Mouse (Mus musculus) megakaryocyte, adult 5-6 weeks (primary cell): Measurements from ENCODE around the gene Sco1. TPM values are rescaled to one million over a fixed set of nuclear protein-coding genes. Genes with fewer than 3 reads are reported as not detected.
A peak's percentile ranks its signal among the peaks of the same experiment; 100 is the strongest.
"Not testable (repeated sequence)": the region's sequence is repeated elsewhere in the genome, so short reads cannot be mapped to it uniquely, and the experiment has no call there.

Source experiments
- ATAC-seq: 2 replicates; pipeline ENCODE4 v1.8.0; 2016; ENCODE audit warnings: mild to moderate bottlenecking, inconsistent platforms; ENCODE audit not compliant: poor library complexity, severe bottlenecking
- total RNA-seq, 2 experiments: library from RNA; stranded (forward) in 1 of 2; stranded (reverse) in 1 of 2; fragments of 153-499, 151-499 nt in 1 of 2; fragments of 221-1000, 200-1000 nt in 1 of 2; gene quantifications; 2 replicates each; pipeline versions ENCODE4 v1.2.3 to v1.2.4; 2015 to 2017

Gene Sco1
- total RNA-seq, 2 experiments from 2014 or later = 5.5 to 19.1 TPM

DNA sequence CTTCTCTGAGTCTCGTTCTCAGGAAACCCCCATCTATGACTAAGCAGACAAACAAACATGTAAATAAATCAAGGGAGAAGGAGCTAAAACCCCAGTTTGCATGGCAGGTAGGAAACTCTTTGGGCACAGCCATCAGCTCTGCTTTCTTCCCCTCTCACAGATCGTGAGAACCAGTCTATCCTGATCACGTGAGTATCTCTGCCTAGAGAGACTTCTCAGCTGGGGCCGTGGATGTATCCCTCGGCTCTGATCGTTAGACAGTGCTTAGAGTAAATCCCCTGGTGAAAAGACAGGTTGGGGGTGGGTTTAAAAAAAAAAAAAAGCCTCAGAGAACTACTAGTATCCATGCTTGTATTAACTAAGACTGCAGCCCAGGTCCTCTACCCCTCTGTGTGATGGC is 30.8 kb downstream of the Sco1 start:
- ATAC-seq = no peak

DNA sequence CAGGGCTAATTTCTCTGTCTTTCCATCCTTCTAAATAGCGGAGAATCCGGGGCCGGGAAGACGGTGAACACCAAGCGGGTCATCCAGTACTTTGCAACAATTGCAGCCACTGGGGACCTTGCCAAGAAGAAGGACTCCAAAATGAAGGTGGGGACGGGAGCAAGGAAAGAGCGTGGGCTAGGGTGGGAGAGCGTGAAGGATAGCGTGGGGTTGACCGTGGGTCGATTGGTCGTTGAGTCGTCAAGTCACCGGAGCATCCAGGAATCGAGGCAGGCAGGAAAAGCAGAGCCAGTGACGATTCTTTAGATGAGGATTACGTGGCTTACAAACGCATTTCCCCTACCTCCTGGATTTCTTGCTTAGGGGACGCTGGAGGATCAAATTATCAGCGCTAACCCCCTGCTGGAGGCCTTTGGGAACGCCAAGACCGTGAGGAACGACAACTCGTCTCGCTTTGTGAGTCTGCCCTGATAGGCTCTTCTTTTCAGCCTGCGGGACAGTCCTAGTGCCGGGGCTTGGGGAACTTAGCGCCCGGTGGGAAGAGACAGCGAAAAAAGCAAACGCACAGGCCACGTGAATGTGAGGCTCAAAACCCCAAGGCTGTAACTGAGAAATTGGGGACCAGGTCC is 31.4 kb downstream of the Sco1 start:
- ATAC-seq = no peak

DNA sequence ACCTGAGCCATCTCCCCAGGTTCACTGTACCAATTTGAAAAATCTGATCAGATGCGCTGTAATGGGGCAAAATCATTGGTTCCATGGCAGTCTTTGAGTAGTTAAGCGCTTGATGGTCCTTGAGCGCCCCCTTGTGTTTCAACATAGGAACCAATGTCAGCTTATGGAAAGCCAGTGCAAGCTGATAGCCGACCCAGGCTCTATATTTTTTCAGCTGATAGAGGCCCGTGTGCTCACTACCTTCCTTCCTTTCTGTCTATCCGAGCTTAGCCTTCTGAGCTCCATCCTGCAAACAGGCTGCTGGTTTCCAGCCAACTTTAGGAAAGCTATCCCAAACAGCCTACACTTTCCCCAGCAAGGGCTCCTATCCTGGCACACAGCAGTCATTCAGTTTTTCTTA is 33.0 kb downstream of the Sco1 start:
- ATAC-seq = peak; percentile 92

DNA sequence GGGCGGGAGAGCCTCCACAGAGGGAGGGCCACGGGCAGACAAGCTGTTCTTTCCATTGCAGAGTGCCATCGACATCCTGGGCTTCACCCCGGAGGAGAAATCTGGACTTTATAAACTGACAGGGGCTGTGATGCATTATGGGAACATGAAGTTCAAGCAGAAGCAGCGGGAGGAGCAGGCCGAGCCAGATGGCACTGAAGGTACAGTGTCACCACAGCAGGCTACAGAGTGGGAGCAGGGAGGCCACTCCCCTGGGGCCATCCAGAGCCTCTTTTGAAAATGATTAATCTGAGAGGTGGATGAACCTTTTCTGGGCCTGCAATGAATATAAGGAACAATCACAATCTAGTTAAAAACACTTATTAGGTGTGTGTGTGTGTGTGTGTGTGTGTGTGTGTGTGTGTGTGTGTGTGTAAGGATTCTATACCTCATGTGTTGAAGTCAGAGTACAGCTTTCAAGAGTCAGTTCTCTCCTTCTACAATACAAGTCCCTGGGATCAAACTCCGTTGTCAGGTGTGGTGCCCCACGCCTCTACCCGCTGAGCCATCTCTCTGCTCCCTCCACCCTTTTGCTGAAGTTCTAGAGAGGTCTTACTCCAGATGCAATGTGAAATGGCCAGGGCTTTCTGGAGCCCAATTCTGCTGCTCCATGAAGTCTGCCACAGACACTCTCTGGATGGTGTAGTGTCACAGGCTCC is 34.1 kb downstream of the Sco1 start:
- ATAC-seq = no peak

DNA sequence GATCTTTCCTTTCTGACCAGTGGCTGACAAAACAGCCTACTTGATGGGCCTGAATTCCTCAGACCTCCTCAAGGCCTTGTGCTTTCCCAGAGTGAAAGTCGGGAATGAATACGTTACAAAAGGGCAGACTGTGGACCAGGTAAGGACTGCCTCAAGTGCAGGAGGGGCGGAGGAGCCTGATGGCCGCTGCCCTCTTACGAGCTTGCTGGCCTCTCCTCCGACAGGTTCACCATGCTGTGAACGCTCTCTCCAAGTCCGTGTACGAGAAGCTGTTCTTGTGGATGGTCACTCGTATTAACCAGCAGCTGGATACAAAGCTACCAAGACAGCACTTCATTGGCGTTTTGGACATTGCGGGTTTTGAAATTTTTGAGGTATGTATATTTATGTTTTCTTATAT is 34.8 kb downstream of the Sco1 start:
- ATAC-seq = no peak

DNA sequence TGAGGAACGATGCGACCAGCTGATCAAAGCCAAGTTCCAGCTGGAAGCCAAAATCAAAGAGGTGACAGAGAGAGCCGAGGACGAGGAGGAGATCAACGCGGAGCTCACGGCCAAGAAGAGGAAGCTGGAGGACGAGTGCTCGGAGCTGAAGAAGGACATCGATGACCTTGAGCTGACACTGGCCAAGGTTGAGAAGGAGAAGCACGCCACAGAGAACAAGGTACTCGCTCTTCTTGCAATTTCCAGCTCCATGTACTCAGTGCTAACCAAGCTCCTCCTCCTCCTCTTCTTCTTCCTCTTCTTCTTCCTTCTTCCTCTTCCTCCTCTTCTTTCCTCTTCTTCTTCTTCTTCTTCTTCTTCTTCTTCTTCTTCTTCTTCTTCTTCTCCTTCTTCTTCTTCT is 39.9 kb downstream of the Sco1 start:
- not testable (repeated sequence) for ATAC-seq

DNA sequence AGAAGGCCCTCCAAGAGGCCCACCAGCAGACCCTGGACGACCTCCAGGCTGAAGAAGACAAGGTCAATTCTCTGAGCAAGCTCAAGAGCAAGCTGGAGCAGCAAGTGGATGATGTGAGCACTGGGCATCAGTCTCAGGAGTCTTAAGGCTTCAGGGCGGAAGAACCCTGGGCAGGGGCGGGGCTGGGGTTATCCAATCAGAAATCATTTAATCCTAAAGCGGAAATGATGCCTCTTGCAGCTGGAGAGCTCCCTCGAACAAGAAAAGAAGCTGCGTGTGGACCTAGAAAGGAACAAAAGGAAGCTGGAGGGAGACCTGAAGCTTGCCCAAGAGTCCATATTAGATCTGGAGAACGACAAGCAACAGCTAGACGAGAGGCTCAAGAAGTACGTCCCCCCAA is 40.7 kb downstream of the Sco1 start:
- no peak for ATAC-seq

DNA sequence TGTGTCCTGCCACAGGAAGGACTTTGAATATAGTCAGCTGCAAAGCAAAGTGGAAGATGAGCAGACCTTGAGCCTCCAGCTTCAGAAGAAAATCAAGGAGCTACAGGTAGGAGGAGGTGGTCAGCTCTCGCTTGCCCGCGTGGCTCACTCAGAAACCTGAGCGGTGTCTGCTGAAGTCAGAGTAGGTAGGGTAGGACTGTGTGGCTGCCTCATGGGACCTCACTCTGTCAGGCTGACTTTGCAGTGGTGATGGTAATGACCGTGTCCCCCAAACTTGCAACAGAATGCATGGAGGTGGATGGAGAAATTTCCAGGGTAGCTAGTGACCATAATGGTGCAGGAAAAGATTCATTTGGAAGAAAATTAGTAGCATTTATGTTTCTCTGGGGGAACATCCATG is 41.2 kb downstream of the Sco1 start:
- no peak for ATAC-seq

DNA sequence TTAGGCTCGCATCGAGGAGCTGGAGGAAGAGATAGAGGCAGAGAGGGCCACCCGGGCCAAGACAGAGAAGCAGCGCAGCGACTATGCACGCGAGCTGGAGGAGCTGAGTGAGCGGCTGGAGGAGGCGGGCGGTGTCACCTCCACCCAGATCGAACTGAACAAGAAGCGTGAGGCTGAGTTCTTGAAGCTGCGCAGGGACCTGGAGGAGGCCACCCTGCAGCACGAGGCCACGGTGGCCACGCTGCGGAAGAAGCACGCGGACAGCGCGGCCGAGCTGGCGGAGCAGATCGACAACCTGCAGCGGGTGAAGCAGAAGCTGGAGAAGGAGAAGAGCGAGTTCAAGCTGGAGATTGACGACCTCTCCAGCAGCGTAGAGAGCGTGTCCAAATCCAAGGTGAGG is 42.0 kb downstream of the Sco1 start:
- ATAC-seq = no peak

DNA sequence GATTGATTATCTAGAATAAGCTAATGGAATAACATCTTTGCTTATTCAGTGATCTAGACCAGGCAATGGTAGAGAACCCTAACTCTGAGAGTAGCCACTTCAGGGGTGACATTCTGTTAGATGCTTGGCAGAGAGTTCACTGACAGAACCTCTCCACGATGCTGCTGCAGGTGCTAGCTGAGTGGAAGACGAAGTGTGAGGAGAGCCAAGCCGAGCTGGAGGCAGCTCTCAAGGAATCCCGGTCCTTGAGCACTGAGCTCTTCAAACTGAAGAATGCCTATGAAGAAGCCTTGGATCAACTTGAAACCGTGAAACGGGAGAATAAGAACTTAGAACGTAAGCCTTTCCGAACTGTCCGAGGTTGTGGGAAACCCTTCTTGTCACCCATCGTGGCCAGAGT is 45.2 kb downstream of the Sco1 start:
- no peak for ATAC-seq

DNA sequence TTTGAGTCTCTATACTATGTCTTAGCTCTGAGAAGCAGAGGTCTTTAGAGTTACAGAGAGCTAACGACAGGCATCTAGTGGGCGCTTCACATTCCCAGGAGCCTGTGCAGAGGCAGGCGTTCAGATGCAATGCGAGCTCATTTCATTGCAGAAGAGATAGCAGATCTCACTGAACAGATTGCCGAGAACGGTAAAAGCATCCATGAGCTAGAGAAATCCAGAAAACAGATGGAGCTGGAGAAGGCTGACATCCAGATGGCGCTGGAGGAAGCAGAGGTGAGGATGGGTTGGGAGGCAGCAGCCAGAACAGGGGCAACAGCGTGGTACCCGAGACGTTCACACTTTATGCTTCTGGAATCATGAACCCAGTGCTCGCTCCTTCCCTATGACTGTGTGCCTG is 46.0 kb downstream of the Sco1 start:
- ATAC-seq = no peak

DNA sequence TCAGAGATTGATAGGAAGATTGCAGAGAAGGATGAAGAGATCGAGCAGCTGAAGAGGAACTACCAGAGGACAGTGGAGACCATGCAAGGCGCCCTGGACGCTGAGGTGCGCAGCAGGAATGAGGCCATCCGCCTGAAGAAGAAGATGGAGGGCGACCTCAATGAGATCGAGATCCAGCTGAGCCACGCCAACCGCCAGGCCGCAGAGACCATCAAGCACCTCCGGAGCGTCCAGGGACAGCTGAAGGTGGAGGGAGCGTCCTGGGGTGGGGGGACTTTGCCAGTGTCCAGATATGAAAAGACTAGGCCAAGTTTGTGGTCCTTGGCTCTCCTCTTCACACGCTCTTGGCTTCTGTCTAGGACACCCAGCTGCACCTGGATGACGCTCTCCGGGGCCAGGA is 46.8 kb downstream of the Sco1 start:
- ATAC-seq = no peak

DNA sequence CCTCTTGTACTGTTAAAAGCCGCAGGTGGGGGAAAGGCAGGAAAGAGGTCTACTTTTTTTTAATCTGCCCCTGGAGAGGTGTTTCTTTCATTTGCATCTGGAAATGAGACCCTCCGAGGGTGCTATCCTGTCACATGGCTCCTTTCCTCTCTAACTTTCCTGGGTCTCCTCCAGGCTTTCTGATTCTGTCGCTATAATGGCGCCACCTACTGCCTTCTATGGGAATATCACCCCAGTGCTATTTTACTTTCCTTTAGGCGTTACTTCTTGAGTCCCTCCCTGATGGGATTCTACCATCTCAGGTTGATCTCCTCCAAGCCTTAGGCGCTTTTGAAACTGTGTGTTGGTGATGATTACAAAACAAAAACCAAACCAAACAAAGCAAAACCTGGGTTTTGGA is 47.7 kb downstream of the Sco1 start:
- ATAC-seq = peak; percentile 56; the same call in 1 of the 2 replicates

DNA sequence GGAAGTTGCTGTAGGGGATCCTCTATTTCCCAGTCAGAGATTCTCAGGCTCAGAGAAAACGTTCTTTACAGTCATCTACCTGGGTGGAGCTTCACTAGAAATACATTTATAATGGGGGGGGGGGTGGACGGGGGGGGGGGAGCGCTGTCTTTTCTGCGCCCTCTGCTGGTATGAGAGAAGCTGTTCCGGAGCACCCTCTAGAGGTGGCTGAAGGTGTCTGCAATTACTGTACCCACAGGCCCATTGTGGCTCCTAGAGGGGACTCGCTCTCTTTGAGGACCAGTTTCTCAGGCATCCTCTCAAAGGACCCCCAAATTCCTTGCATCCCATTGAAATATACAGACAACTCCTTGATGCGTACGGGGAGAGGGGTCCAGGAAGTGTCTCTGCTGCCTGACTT is 49.2 kb downstream of the Sco1 start:
- peak; percentile 77 for ATAC-seq

DNA sequence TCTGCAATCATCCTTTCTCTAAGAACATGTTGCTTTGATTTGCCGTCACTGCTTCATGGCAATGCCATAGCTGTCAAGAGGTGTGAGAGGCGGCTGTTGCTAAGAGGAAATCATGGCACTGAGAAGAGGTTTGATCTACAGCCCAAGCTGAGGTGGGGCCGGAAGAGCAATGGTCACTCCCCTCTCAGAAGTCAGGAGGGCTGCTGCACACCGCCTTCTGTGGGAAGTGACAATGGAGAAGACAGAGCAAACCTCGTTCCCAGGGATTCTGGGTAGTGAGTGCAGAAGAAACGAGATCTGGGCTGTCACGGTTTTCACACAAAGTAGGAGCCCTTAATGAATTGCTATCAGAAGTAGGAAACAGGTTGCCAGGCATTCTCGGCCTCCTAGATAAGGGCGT is 50.8 kb downstream of the Sco1 start:
- no peak for ATAC-seq

DNA sequence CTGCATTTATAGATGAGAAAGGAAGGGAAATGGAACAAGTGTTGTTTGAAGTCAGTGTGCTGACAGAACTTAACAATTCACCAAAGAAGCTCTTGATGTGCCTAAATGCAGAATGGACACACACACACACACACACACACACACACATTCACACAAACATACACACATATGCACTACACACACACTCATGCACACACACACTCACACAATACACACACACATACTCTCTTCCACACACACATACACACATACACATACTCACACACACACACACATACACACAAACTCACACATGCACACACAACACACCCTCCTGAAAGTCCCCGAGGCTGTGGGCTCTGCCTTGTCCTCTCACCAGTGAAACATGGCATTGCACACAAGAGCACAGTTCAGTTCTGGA is 51.8 kb downstream of the Sco1 start:
- no peak for ATAC-seq

DNA sequence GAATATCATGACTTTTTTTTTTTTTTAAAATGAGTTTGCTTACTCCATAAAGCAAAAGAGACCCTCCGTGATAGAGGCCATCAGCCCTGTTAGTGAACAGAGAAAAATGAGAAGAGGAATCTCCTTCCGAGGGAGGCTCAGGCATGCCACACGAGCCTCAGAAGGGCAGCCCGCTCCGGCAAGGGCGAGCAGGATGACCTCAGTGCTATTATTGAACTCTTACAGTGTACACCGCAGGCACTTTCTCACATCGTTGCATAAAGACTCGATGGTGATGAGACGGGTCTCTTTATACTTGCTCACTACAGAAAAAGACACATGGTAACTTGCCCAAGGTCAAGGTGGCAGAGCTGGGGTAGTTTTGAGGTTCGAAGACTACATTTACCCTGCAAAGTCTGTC is 52.2 kb downstream of the Sco1 start:
- no peak for ATAC-seq

DNA sequence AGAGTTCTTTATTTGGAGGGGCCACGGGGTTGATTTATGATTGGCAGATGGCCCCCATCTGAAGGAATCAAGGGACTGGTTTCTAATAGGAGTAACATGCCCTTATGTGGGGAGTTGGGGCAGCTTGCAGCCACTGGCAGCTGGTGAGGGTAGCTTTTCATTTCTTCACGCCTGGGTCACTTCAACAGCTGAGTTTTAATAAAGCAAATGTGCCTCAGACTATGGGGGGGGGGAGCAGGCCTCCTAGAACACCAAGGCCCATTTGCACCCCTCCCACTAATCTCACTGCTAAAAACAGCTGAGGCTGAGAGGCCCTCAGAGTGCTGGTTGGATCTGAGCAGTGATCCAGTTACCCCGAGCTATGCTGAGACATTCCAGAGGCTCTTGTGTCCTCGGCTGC is 53.2 kb downstream of the Sco1 start:
- no peak for ATAC-seq

DNA sequence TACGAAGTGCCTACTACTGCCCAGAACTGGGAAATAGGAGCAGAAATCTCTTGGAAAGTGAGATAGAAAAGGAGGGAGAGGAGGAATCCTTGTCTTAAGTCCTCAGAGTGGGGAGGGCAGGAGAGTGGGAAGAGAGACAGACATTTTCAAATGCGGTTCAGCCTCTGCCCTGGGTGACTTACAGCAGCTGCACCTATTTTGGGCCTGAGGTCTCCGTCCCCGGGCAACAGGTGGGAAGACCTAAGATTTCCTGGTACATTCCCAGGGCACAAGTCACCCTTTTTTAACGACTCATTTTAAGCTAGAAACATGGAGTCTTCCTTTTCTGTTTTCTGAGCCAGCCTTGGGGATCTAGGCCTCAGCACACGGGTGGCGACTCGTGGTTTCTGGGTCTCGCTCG is 54.5 kb downstream of the Sco1 start:
- ATAC-seq = no peak

DNA sequence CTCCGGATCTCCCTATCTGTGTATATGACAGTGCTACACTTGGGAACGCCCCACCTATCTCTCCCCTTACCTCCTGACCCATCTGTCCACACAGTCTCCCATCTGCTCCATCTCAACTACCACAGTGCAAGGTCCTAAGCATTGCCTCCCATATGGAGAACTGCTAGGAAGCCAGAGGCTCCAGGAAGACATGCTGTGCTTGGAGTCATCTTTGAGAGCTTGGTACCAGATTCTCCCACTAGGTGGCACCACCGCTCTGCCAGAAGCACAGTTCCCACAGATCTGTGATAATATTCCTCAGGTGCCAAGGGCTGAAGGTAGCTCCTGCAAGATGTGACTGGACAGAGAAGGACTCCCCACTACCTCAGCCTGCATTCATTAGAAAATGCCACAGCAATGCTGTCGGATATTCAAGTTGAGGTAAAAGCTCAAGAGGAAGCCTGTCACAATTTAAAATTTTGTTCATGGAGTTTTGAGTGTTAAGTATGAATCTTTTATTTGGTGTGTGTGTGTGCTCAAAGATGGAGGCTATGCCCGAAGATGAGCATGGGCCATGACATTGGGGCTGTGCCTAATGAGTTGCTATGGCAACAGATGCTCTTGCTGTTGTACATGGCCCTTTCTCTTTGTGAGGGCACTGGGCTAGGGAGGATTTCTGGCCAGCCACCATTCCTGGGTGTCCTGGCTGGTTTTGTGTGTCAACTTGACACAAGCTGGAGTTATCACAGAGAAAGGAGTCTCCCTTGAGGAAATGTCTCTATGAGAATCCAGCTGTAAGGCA is 57.9 kb downstream of the Sco1 start:
- 0 out of 2 replicates have a peak, but pooled peaks have one; percentile 38 for ATAC-seq

DNA sequence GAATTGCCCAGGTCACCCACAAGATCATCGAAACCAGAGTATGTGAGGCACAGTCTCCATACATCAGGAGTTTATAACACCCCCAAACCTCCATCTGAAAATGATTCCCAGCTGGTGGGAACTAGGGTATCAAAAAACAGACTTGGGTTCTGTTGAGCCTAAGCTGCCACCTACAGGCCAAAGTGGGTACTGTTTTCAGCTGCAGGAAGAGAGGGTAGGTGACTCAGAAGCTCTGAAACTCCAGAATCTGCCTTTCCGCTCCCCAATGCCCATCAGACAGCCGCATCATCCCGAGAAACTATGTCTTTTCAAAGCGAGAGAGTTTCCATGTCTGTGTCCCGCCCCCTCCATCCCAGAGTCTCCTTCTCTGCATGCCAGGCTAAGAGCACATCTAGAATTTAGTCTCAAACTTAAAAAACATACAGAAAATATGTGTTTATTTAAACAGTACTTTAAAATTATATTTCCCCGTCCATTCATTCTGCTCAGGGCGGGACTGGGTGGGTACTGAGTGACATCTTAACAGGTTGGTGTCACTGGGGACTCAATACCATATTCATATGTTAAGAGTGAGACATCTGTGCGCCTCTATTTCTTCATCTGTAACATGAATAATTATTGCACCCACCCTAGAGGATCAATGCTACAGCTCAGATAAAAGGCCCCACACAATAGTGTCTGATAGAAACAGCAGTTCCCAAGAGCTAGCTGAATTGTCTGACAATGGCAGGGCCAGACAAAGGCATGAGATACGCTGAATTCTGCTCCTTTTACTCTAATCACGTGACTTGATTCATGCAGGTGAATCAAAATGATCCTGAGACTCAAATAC is 59.8 kb downstream of the Sco1 start:
- ATAC-seq = peak; percentile 71
